Mouse (Mus musculus): Measurements from ENCODE around the gene Tmem11.
"Not testable (repeated sequence)": the region's sequence is repeated elsewhere in the genome, so short reads cannot be mapped to it uniquely, and the experiment has no call there.

The Tmem11 gene

GRCm38 (mm10) chr11:60886986-60887385 is 7.9 kb upstream of the Tmem11 start:
- DNase-seq (ENCODE audit: low read depth, low spot score), result not testable (repeated sequence)

- DNase-seq (ENCODE audit: low read depth, low spot score), result no peak
Measured at GRCm38 (mm10) chr11:60882386-60882785, 3.3 kb upstream of the Tmem11 start.

GRCm38 (mm10) chr11:60880559-60880958 is 1.5 kb upstream of the Tmem11 start:
- no peak for DNase-seq (ENCODE audit: low read depth, low spot score)

- no peak for DNase-seq (ENCODE audit: low read depth, low spot score)
Measured at GRCm38 (mm10) chr11:60879423-60879822, 351 bp upstream of the Tmem11 start.

GRCm38 (mm10) chr11:60878056-60878612 is 938 bp downstream of the Tmem11 start:
- no peak for DNase-seq (ENCODE audit: low read depth, low spot score)

- no peak for DNase-seq (ENCODE audit: low read depth, low spot score)
Measured at GRCm38 (mm10) chr11:60873101-60873500, 6.0 kb downstream of the Tmem11 start.

- DNase-seq (ENCODE audit: low read depth, low spot score), result no peak
Measured at GRCm38 (mm10) chr11:60871409-60871808, 7.7 kb downstream of the Tmem11 start.

GRCm38 (mm10) chr11:60869471-60869870 is 9.6 kb downstream of the Tmem11 start:
- DNase-seq (ENCODE audit: low read depth, low spot score), result not testable (repeated sequence)

GRCm38 (mm10) chr11:60867904-60868303 is 11.2 kb downstream of the Tmem11 start:
- no peak for DNase-seq (ENCODE audit: low read depth, low spot score)

- no peak for DNase-seq (ENCODE audit: low read depth, low spot score)
Measured at GRCm38 (mm10) chr11:60867456-60867855, 11.6 kb downstream of the Tmem11 start.

- DNase-seq (ENCODE audit: low read depth, low spot score), result no peak
Measured at GRCm38 (mm10) chr11:60866021-60866420, 13.1 kb downstream of the Tmem11 start.

- DNase-seq (ENCODE audit: low read depth, low spot score), result no peak
Measured at GRCm38 (mm10) chr11:60864916-60865315, 14.2 kb downstream of the Tmem11 start.

GRCm38 (mm10) chr11:60864166-60864565 is 14.9 kb downstream of the Tmem11 start:
- DNase-seq (ENCODE audit: low read depth, low spot score), result no peak

GRCm38 (mm10) chr11:60863196-60863595 is 15.9 kb downstream of the Tmem11 start:
- no peak for DNase-seq (ENCODE audit: low read depth, low spot score)

GRCm38 (mm10) chr11:60861993-60862392 is 17.1 kb downstream of the Tmem11 start:
- DNase-seq (ENCODE audit: low read depth, low spot score), result no peak

- no peak for DNase-seq (ENCODE audit: low read depth, low spot score)
Measured at GRCm38 (mm10) chr11:60856587-60856986, 22.5 kb downstream of the Tmem11 start.

GRCm38 (mm10) chr11:60845415-60845814 is 33.7 kb downstream of the Tmem11 start:
- DNase-seq (ENCODE audit: low read depth, low spot score), result no peak

- no peak for DNase-seq (ENCODE audit: low read depth, low spot score)
Measured at GRCm38 (mm10) chr11:60843412-60843811, 35.7 kb downstream of the Tmem11 start.

- DNase-seq (ENCODE audit: low read depth, low spot score), result no peak
Measured at GRCm38 (mm10) chr11:60841467-60842200, 37.4 kb downstream of the Tmem11 start.

- no peak for DNase-seq (ENCODE audit: low read depth, low spot score)
Measured at GRCm38 (mm10) chr11:60837644-60838406, 41.2 kb downstream of the Tmem11 start.

- DNase-seq (ENCODE audit: low read depth, low spot score), result no peak
Measured at GRCm38 (mm10) chr11:60836897-60837296, 42.2 kb downstream of the Tmem11 start.

- DNase-seq (ENCODE audit: low read depth, low spot score), result peak; percentile 87
Measured at GRCm38 (mm10) chr11:60830433-60831052, 48.5 kb downstream of the Tmem11 start, which contains the start of gene Dhrs7b. Gene Dhrs7b, plus strand, starts transcription at chr11:60830631.
